Mouse (Mus musculus) spleen, adult 12 weeks (tissue): ENCODE measurements around the gene Ier3.
"Not testable (repeated sequence)": the region's sequence is repeated elsewhere in the genome, so short reads cannot be mapped to it uniquely, and the experiment has no call there.

Source experiments
- DNase-seq: peaks from one replicate; pipeline ENCODE4 v3.0.0; 2022; ENCODE audit warnings: low spot score

Ier3 gene

GRCm38 (mm10) chr17:35836178-35836965, 14.9 kb downstream of the Ier3 start:
- peak; percentile 71 for DNase-seq

GRCm38 (mm10) chr17:35836991-35837422, 15.5 kb downstream of the Ier3 start:
- peak; percentile 72 for DNase-seq

GRCm38 (mm10) chr17:35837487-35837886, 16.0 kb downstream of the Ier3 start:
- DNase-seq: no peak

DNA sequence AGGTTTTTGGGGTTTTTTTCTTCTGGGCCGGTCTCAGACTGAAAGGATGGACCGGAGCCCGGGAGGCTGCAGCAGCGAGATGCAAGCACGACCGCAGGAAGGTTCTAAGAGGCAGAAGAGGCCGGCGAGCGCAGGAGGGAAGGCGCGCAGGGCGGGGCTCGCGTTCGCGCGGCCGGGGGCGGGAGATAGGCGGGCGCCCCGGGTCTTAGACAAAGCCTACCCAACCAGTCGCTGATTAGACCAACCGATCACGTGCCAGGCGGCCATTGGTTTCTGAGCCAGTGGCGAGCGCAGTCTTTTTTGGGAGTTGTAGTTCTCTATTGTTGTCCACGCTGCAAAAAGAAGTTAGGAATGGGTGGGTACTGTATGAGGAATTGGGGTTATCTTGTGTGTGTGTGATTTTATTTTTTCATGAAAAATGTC, 16.6 kb downstream of the Ier3 start, which contains the start of gene Tubb5:
TSS of gene Tubb5 (minus strand) at position 185 of the 423 bp plus-strand sequence.
- peak; percentile 87 for DNase-seq

DNA sequence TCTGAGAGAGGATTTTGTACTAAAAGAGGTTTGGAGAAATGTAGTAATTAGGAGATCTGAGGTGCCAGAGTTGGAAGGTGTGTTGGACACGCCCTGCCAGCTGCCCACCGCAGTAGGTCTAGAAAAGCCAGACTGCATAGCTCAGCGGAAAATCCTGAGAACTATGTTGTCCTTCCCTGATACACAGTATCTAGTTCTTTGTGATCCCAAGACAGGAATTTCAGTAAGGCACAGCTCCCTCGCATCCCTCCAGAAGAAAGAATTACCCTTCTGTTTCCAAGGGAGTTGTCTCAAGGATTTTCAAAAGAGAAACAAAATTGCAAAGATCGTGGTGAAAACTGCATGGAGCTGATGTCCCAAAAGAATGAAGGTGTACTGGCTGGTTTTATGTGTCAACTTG, 17.1 kb downstream of the Ier3 start:
- no peak for DNase-seq

DNA sequence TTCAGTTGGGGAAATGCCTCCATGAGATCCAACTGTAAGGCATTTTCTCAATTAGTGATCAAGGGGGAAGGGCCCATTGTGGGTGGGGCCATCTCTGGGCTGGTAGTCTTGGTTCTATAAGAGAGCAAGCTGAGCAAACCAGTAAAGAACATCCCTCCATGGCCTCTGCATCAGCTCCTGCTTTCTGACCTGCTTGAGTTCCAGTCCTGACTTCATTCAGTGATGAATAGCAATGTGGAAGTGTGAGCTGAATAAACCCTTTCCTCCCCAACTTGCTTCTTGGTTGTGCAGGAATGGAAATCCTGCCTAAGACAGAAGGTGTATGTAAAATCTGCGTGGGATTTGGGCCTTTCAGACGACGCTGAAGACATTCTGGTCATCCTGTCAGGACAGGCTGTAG, 17.5 kb downstream of the Ier3 start:
- not testable (repeated sequence) for DNase-seq

- DNase-seq: no peak
These were observed 19.1 kb downstream of the Ier3 start for GRCm38 (mm10) chr17:35840561-35840960.

GRCm38 (mm10) chr17:35841076-35841950, 19.8 kb downstream of the Ier3 start, which contains the start of gene Mdc1:
TSS of gene Mdc1 (plus strand) at chr17:35841515.
- DNase-seq: peak; percentile 98

- DNase-seq: no peak
These were observed 20.5 kb downstream of the Ier3 start for GRCm38 (mm10) chr17:35842006-35842405.

DNA sequence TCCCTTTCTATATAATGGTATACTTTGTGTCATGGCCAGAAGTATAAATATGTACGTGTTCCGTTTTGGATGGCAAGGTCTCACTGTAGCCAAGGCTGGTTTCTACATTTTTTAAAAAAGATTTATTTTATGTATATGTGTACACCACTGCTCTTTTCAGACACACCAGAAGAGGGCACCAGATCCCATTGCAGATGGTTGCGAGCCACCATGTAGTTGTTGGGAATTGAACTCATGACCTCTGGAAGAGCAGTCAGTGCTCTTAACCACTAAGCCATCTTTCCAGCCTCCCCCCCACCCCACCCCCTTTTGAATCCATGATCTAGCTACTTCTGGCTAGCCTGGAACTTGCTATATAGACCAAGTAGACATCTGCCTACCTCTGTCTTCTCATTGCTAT, 22.0 kb downstream of the Ier3 start:
- no peak for DNase-seq

DNA sequence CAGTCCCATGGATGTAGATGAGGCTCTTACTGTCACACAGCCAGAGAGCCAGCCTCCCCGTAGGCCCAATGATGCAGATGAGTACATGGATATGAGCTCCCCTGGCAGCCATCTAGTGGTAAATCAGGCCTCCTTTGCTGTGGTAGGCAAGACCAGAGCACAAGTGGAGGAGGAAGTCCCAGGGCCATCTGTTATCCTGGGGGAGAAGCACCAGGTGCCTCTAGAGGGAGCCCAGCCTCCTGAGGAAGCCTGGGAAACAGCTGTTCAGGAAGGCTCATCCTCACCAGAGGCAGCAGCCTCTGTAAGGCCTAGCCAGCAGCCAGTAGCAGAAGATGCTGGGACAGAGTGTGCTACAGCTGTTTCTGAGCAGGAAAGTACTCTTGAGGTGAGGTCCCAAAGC, 26.6 kb downstream of the Ier3 start:
- no peak for DNase-seq

DNA sequence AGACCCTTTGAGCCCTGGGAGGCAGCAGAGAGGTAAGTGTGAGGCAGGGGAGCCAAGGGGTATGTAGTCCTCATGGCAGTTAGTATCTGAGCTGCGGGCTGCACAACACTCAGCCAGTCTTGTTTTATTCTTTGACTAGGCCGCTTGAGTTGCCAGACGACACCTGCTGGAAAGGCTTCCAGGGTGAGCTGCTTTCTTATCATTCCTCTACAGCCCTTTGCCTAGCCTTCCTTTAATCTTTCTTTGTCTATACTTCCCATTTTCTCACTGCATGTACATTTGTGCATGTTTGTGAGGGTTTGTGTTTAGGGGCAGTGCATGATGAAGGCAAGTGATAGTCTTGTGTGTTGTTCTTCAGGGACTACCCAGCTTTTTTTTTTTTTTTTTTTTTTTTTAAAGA, 29.5 kb downstream of the Ier3 start:
- DNase-seq: no peak

DNA sequence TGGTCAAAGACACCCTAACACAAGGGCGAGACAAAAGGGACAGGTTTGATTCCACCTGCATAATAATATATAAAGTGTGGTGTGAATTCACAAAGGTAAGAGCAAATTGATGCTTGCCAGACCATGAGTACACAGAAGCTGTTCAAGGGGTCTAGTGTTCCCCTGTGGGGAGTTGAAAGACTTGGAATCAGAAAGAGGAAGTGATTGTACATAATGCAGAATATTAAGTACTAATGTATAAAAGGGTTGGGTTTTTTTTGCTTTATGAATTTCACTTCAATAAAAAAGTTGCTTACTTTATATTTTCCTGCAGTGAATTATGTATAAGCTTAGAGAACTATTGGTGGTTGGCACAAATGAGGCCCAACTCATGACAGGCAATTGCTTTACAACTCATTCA, 37.9 kb downstream of the Ier3 start:
- no peak for DNase-seq

GRCm38 (mm10) chr17:35859835-35860234, 38.4 kb downstream of the Ier3 start:
- DNase-seq: no peak

GRCm38 (mm10) chr17:35860831-35861197, 39.3 kb downstream of the Ier3 start:
- DNase-seq: no peak

DNA sequence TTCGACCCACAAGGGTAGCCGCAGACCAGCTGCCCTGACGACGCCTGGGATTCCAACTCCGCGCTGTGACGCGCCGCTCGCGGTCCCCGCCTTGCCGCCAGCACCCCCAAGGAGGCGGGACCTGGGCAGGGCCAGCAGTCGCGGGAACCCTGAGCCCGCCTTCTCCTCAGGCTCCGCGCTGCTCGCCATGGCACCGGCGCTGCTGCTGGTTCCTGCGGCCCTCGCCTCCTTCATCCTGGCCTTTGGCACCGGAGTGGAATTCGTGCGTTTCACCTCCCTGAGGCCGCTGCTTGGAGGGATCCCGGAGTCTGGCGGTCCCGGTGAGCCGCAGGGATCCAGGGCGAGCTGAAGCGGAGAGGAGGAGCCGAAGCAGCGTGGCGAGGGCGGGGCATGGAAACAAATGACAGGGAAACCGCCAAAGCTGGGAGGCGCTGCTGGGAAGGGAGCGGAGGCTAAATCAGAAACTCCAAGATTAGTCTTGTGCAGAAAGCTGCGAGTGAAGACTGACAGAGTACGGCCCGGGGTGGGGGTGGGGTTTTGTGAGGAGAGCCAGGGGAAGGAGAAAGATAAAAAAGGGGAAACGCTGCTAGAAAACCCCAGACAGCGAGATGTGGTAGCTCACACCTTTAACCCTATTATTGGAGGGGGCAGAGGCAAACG, 39.8 kb downstream of the Ier3 start, which contains the start of gene Nrm:
TSS of gene Nrm (plus strand) at position 121 of the 660 bp plus-strand sequence.
- peak; percentile 88 for DNase-seq

GRCm38 (mm10) chr17:35864832-35865353, 43.4 kb downstream of the Ier3 start:
- no peak for DNase-seq

GRCm38 (mm10) chr17:35865481-35866280, 44.2 kb downstream of the Ier3 start, which contains the start of gene Ppp1r18:
TSS of gene Ppp1r18 (plus strand) at chr17:35865593.
- DNase-seq: no peak

DNA sequence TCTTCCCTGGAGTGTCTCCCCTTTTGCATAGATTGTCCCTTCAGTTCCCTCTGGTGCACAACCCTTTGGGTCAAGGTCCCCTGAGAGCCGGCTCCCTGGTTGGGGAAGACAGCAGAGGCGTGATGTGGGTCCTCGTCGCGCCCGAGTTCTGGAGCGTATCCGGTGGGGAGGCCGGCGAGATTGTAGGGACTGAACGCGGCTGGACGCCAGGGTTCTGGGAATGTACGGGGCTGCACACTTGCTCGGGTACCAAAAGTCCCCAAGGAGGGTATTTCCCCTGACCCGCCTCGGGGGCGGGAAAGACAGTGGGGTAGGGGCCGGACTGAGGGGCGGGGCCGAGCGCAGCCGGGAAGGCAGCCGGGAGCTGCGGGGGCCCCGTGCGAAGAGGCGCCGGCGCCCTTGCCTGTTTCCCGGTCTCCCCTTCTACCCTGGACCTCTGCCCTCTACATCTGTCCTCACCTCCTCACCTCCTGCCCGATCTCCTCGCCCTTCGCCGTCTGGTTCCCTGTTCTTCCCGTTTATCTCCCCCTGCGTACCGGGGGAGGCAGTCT, 44.9 kb downstream of the Ier3 start:
- DNase-seq: no peak
